Mouse (Mus musculus) hindbrain, embryonic 12.5 days (tissue): Measurements from ENCODE around the gene Olfr764-ps1. TPM values are rescaled to one million over a fixed set of nuclear protein-coding genes. Genes with fewer than 3 reads are reported as not detected.
"Not testable (repeated sequence)": the region's sequence is repeated elsewhere in the genome, so short reads cannot be mapped to it uniquely, and the experiment has no call there.

Experiments
- ATAC-seq: fragments of 200-750 bp; cut with Nextera tagmentation; 2 replicates; pipeline ENCODE4 v1.8.0; 2017; ENCODE audit warnings: moderate TSS enrichment; ENCODE audit not compliant: low FRiP score
- H3K27ac ChIP-seq: fragments of 300-500 bp; sonication (generic); 2 replicates; pipeline ENCODE4 v1.5.1; 2016; ENCODE audit warnings: mild to moderate bottlenecking
- H3K27me3 ChIP-seq: fragments of 300-500 bp; sonication (generic); 2 replicates; pipeline ENCODE4 v1.6.1; 2016; ENCODE audit warnings: mild to moderate bottlenecking
- H3K36me3 ChIP-seq: fragments of 300-500 bp; sonication (generic); 2 replicates; pipeline ENCODE4 v1.6.1; 2016; ENCODE audit warnings: mild to moderate bottlenecking
- H3K4me1 ChIP-seq: fragments of 300-500 bp; sonication (generic); 2 replicates; pipeline ENCODE4 v1.6.1; 2016
- H3K4me2 ChIP-seq: fragments of 300-500 bp; sonication (generic); replicated peaks from 2 replicates; pipeline ENCODE4 v1.6.1; 2016; ENCODE audit warnings: mild to moderate bottlenecking
- H3K4me3 ChIP-seq: fragments of 300-500 bp; sonication (generic); 2 replicates; pipeline ENCODE4 v1.5.1; 2016; ENCODE audit warnings: mild to moderate bottlenecking
- H3K9ac ChIP-seq: fragments of 300-500 bp; sonication (generic); 2 replicates; pipeline ENCODE4 v1.6.1; 2016; ENCODE audit warnings: mild to moderate bottlenecking, moderate library complexity
- H3K9me3 ChIP-seq: fragments of 300-500 bp; sonication (generic); replicated peaks from 2 replicates; pipeline ENCODE4 v1.6.1; 2016; ENCODE audit warnings: mild to moderate bottlenecking
- WGBS: fragments of 180-500 bp; shearing (Covaris S2); methylation state at CpG from one replicate; pipeline ENCODE4 v1.1.7; 2016; 5-methylcytosine and 5-hydroxymethylcytosine counted together
- polyA plus RNA-seq: library from polyadenylated mRNA; unstranded; fragments of >200 nt; fragmentation: Nextera tagmentation; extraction: Ambion mirVana; gene quantifications from 2 replicates; pipeline ENCODE4 v1.2.1, GENCODE M21; 2016

Olfr764-ps1 gene
- polyA plus RNA-seq, 1 experiment from 2014 or later: not detected

DNA sequence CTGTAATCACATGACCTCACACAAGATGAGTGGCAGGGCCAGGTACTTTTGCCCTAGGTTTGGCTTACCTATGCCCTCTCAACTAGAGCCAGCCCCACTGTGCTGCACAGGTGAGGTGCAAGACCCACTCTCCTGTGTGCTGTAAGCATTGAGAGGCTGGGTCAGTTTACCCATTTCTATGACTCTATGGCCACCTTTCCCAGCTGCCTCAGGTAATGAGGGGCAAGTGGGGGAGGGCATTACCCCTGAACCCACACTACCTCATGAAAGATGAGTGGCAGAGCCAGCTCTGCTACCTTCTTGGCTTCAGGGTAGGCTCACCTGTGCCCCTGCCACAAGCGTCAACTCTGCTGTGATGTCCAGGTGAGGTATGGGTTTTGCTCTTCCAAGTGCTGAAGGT is 43.9 kb downstream of the Olfr764-ps1 start:
- ATAC-seq: no peak
- no peak overlapping the region for H3K9ac ChIP-seq
- H3K4me1 ChIP-seq: no peaks in the 10 kb centered on the region
- H3K4me2 ChIP-seq: no peak overlapping the region
- no peaks in the 10 kb centered on the region for H3K27me3 ChIP-seq
- no peaks in the 10 kb centered on the region for H3K36me3 ChIP-seq
- H3K4me3 ChIP-seq: no peak overlapping the region
- H3K27ac ChIP-seq: no peak overlapping the region
- 84% methylated on average over 1 of the region's 1 CpGs for WGBS
- no peaks in the 10 kb centered on the region for H3K9me3 ChIP-seq

DNA sequence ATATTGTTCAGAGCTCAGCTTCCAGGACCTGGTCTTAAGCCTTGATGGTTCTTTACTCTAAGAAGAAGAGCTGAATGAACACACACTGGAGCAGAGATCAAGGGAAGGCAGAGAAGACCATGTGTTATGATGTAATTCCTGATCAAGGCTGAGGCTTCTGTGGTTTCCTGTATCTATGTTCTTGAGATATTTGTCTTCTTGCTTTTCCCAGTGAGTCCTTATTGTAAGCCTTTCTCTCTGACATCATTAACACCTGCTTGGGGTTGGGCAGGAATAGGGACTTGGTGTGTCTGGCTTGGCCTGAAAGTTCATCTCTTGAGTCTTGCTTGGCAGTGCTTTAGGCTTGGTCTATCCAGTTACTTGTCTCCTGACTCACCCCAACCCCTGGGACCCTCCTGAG is 48.7 kb downstream of the Olfr764-ps1 start:
- H3K4me1 ChIP-seq: no peaks in the 10 kb centered on the region
- no peaks in the 10 kb centered on the region for H3K27me3 ChIP-seq
- ATAC-seq: no peak
- H3K36me3 ChIP-seq: no peaks in the 10 kb centered on the region
- no peaks in the 10 kb centered on the region for H3K9me3 ChIP-seq
- no peak overlapping the region for H3K9ac ChIP-seq
- H3K4me2 ChIP-seq: no peak overlapping the region
- H3K27ac ChIP-seq: no peak overlapping the region
- H3K4me3 ChIP-seq: no peak overlapping the region

DNA sequence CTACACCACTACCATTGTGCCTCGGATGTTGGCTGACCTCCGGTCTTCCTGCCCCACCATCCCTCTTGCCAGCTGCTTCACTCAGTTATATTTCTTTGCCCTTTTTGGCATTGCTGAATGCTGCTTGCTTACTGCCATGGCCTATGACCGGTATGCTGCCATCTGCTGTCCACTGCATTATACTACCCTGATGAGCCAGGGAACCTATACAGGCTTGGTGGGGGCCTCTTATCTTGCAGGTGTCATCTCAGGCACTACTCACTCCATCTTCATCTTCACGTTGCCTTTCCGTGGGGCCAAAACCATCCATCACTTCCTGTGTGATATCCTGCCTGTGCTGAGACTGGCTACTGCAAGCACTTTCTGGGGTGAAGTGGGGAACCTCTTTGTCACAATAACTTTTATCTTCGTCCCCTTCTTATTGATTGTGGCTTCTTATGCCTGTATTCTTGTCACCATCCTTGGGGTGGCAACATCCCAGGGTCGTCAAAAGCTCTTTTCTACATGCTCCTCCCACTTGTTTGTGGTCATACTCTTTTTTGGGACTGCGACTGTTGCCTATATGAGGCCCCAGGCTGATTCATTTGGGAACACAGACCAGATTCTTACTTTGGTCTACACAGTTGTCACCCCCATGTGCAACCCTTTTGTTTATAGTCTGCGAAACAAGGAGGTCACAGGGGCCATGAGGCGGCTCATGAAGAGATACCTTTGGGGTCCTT is 49.4 kb downstream of the Olfr764-ps1 start:
- not testable (repeated sequence) for H3K27ac ChIP-seq, H3K4me1 ChIP-seq
- WGBS: 64% methylated on average over 7 of the region's 10 CpGs

DNA sequence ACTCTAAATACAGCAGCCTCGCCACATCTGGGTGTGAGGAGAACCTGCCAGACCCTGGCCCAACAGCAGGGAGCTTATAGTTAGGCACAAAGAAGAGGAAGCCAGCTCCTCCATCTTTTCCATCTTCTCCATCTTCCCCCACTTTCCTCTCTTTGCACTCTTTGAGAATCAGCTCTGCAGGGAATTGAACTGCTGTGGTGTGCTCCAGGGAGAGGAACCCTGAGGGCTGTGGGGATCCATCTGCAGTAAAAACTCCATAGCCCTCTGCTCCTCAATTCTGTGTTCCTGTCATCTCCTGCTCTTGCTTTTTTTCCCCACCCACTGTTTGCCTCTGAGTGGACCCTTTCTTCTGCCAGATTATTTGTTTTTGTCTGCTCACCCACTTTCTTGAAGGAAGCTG is 50.6 kb downstream of the Olfr764-ps1 start, which contains the start of gene Olfr9:
Olfr9 (plus strand) TSS at position 301 of the 400 bp plus-strand sequence.
- H3K4me2 ChIP-seq, H3K4me3 ChIP-seq, H3K9ac ChIP-seq, ATAC-seq, H3K4me1 ChIP-seq, H3K27ac ChIP-seq, H3K36me3 ChIP-seq, H3K9me3 ChIP-seq, H3K27me3 ChIP-seq: not testable (repeated sequence)
- WGBS: 82% methylated on average over 1 of the region's 1 CpGs

More for the DNA sequence above, 49.4 kb downstream of the Olfr764-ps1 start:
- not testable (repeated sequence) for H3K4me3 ChIP-seq, H3K27me3 ChIP-seq, H3K36me3 ChIP-seq, H3K9ac ChIP-seq, ATAC-seq, H3K4me2 ChIP-seq, H3K9me3 ChIP-seq

Other genes with a start within 250 kb of the Olfr764-ps1 start
- gene Mmp19, start 249.0 kb downstream of the Olfr764-ps1 start, polyA plus RNA-seq: 0.27 and 0.63 TPM in 2 replicates
- gene Dnajc14, start 235.8 kb downstream of the Olfr764-ps1 start, polyA plus RNA-seq: 61.1 and 64.1 TPM in 2 replicates
- gene Tmem198b, start 235.5 kb downstream of the Olfr764-ps1 start, polyA plus RNA-seq: 20.5 and 21.4 TPM in 2 replicates
- gene Sarnp, start 222.6 kb downstream of the Olfr764-ps1 start, polyA plus RNA-seq: 196 and 204 TPM in 2 replicates
- gene Ormdl2, start 218.3 kb downstream of the Olfr764-ps1 start, polyA plus RNA-seq: 26.3 and 41.4 TPM in 2 replicates
- 10.7 and 11.5 TPM in 2 replicates for gene Gdf11, start 148.2 kb downstream of the Olfr764-ps1 start, polyA plus RNA-seq
- 258 and 273 TPM in 2 replicates for gene Cd63, start 138.9 kb downstream of the Olfr764-ps1 start, polyA plus RNA-seq
- gene Rdh5, start 117.0 kb downstream of the Olfr764-ps1 start, polyA plus RNA-seq: 11.3 and 15.7 TPM in 2 replicates
- gene Bloc1s1, start 115.9 kb downstream of the Olfr764-ps1 start, polyA plus RNA-seq: 210 and 235 TPM in 2 replicates
- 3.6 and 4.4 TPM in 2 replicates for gene Itga7, start 106.1 kb downstream of the Olfr764-ps1 start, polyA plus RNA-seq
- gene Mettl7b, start 78.9 kb downstream of the Olfr764-ps1 start, polyA plus RNA-seq: not detected in 2 replicates
- not detected in 2 replicates for gene Olfr9, start 50.5 kb downstream of the Olfr764-ps1 start, polyA plus RNA-seq
- gene Olfr763, start 29.1 kb downstream of the Olfr764-ps1 start, polyA plus RNA-seq: not detected in 2 replicates
- not detected in 2 replicates for gene Olfr765, start 10.1 kb upstream of the Olfr764-ps1 start, polyA plus RNA-seq
- not detected in 2 replicates for gene Olfr766-ps1, start 29.1 kb upstream of the Olfr764-ps1 start, polyA plus RNA-seq
- gene Olfr767, start 43.0 kb upstream of the Olfr764-ps1 start, polyA plus RNA-seq: not detected in 2 replicates
- gene Olfr768, start 59.5 kb upstream of the Olfr764-ps1 start, polyA plus RNA-seq: not detected in 2 replicates
- gene Olfr769, start 78.0 kb upstream of the Olfr764-ps1 start, polyA plus RNA-seq: not detected in 2 replicates
- not detected in 2 replicates for gene Olfr770, start 99.1 kb upstream of the Olfr764-ps1 start, polyA plus RNA-seq
- gene Olfr771, start 124.9 kb upstream of the Olfr764-ps1 start, polyA plus RNA-seq: not detected in 2 replicates
- not detected in 2 replicates for gene Olfr772, start 138.0 kb upstream of the Olfr764-ps1 start, polyA plus RNA-seq
- gene Olfr773, start 147.5 kb upstream of the Olfr764-ps1 start, polyA plus RNA-seq: not detected in 2 replicates
- not detected in 2 replicates for gene Olfr774, start 196.3 kb upstream of the Olfr764-ps1 start, polyA plus RNA-seq
- gene Olfr775, start 208.5 kb upstream of the Olfr764-ps1 start, polyA plus RNA-seq: not detected in 2 replicates
- not detected in 2 replicates for gene Olfr776, start 219.2 kb upstream of the Olfr764-ps1 start, polyA plus RNA-seq
- gene Olfr777, start 231.6 kb upstream of the Olfr764-ps1 start, polyA plus RNA-seq: not detected in 2 replicates